Mouse (Mus musculus): ENCODE measurements around the gene Habp4. TPM values are rescaled to one million over a fixed set of nuclear protein-coding genes. Genes with fewer than 3 reads are reported as not detected.

Gene Habp4
- total RNA-seq, 2 experiments from 2014 or later, result 158 to 167 TPM

DNA sequence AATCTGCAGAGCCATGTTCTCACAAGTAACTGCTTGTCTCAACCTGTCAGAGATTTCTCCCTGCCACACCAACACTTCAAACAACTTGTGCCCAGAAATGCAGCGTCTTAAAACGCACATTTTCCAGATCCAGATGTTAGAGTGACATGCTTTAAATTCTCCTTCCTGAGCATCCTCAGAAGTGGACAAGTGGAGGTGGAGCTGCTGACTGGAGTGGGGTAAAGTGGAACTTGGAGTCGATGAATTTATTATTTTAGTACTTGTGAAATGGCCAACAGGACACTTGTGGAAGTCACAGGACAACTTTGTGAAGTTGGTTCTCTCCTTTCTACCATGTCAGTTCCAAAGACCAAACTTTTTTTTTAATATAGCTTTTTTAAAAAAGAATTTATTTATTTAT, 64.1 kb downstream of the Habp4 start:
- no peak for DNase-seq (ENCODE audit: low spot score in 2 of 2)
- intact Hi-C loops (cut with DNase I), result no loop called here

GRCm38 (mm10) chr13:64226725-64227124, 65.1 kb downstream of the Habp4 start:
- DNase-seq (ENCODE audit: low spot score in 2 of 2), result no peak
- intact Hi-C loops (cut with DNase I), result no loop called here

GRCm38 (mm10) chr13:64233139-64233538, 71.5 kb downstream of the Habp4 start:
- intact Hi-C loops (cut with DNase I), result no loop called here

GRCm38 (mm10) chr13:64235062-64235715, 73.6 kb downstream of the Habp4 start:
- intact Hi-C loops (cut with DNase I), result no loop called here
- no peak for DNase-seq (ENCODE audit: low spot score in 2 of 2)

More at GRCm38 (mm10) chr13:64233139-64233538, 71.5 kb downstream of the Habp4 start:
- DNase-seq (ENCODE audit: low spot score in 2 of 2), result no peak

GRCm38 (mm10) chr13:64235777-64236176, 74.2 kb downstream of the Habp4 start:
- intact Hi-C loops (cut with DNase I), result no loop called here
- DNase-seq (ENCODE audit: low spot score in 2 of 2), result no peak

Other genes with a start within 250 kb of the Habp4 start
- not detected for gene Hsd17b3, start 72.6 kb upstream of the Habp4 start, total RNA-seq (2021)
- gene Slc35d2, start 32.5 kb upstream of the Habp4 start, total RNA-seq (2021), result 1 to 10 TPM in 1 of 2 experiments, under 1 TPM in 1; 0.90 to 1.9 TPM
- gene Zfp367, start 8.6 kb upstream of the Habp4 start, total RNA-seq (2021), result 10 to 100 TPM; 13.4 to 14.4 TPM
- 1 to 10 TPM; 4.6 to 6.0 TPM for gene Cdc14b, start 113.5 kb downstream of the Habp4 start, total RNA-seq (2021)
- 10 to 100 TPM; 10.5 to 15.0 TPM for gene Aaed1, start 150.9 kb downstream of the Habp4 start, total RNA-seq (2021)
- 100 to 1,000 TPM; 179 to 186 TPM for gene Ctsl, start 209.1 kb downstream of the Habp4 start, total RNA-seq (2021)